Mouse (Mus musculus) megakaryocyte, embryonic 14.5 days (primary cell): ENCODE measurements around the gene Nrip2. TPM values are rescaled to one million over a fixed set of nuclear protein-coding genes. Genes with fewer than 3 reads are reported as not detected.

Source experiments
- H3K27me3 ChIP-seq: replicated peaks from 2 replicates; pipeline ENCODE3; 2012; ENCODE audit warnings: inconsistent platforms
- H3K36me3 ChIP-seq: replicated peaks from 2 replicates; pipeline ENCODE3; 2012; ENCODE audit warnings: low read length, inconsistent platforms, mixed read lengths
- H3K4me1 ChIP-seq: 2 replicates; pipeline ENCODE4 v1.6.1; 2012; ENCODE audit warnings: inconsistent platforms
- H3K4me3 ChIP-seq: replicated peaks from 2 replicates; pipeline ENCODE3; 2012; ENCODE audit warnings: moderate library complexity, mild to moderate bottlenecking, inconsistent platforms
- H3K9me3 ChIP-seq: 2 replicates; pipeline ENCODE4 v1.6.1; 2012; ENCODE audit warnings: inconsistent platforms
- FLI1 ChIP-seq: IDR thresholded peaks from 2 replicates; pipeline ENCODE4 v1.6.1; 2012; ENCODE audit warnings: low read length, inconsistent platforms, mixed read lengths
- GATA1 ChIP-seq: IDR thresholded peaks from 3 replicates; pipeline ENCODE4 v1.6.1; 2012; ENCODE audit warnings: mixed read lengths, low read length, inconsistent platforms, borderline replicate concordance
- polyA plus RNA-seq: library from polyadenylated mRNA; stranded (reverse); fragments of >175 nt; gene quantifications from 2 replicates; pipeline ENCODE4 v1.2.3, GENCODE M21; 2012; ENCODE audit warnings: low replicate concordance; ENCODE audit not compliant: insufficient read depth

Gene Nrip2
- polyA plus RNA-seq, 1 experiment: not detected

DNA sequence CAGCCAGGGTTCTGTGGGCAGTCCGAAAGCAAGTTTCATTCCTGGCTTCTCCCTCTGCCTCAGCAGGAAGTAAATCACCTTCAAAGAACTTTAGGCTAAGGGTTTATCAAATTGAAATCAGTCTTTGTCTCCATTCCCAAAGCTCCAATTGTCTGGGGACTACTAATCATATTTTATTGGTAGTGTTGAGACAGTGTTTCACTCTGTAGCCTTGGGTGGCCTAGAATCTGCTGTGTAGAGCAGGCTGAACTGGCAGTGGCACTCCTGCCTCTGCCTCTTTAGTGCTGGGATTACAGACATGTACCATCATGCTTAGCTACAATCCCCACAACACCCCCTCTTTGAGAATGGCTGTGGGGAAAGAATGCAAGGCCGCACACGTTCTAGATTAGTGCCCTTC is 22.4 kb downstream of the Nrip2 start:
- no peaks in the 10 kb centered on the region for H3K9me3 ChIP-seq
- peaks cover 36% of the 10 kb centered on the region for H3K4me1 ChIP-seq
- no peaks in the 10 kb centered on the region for H3K36me3 ChIP-seq
- TF ChIP-seq FLI1 (no peak), GATA1 (no peak)
- H3K27me3 ChIP-seq: no peaks in the 10 kb centered on the region
- peak overlapping the region; percentile 75 for H3K4me3 ChIP-seq

- no peaks in the 10 kb centered on the region for H3K27me3 ChIP-seq
- TF ChIP-seq GATA1: no peak
- no peak for TF ChIP-seq FLI1
- peak overlapping the region; percentile 98 for H3K4me3 ChIP-seq
- no peaks in the 10 kb centered on the region for H3K9me3 ChIP-seq
- H3K4me1 ChIP-seq: peaks cover 30% of the 10 kb centered on the region
- H3K36me3 ChIP-seq: peaks cover 18% of the 10 kb centered on the region
Observed at GRCm38 (mm10) chr6:128423496-128424268, 24.6 kb downstream of the Nrip2 start.

DNA sequence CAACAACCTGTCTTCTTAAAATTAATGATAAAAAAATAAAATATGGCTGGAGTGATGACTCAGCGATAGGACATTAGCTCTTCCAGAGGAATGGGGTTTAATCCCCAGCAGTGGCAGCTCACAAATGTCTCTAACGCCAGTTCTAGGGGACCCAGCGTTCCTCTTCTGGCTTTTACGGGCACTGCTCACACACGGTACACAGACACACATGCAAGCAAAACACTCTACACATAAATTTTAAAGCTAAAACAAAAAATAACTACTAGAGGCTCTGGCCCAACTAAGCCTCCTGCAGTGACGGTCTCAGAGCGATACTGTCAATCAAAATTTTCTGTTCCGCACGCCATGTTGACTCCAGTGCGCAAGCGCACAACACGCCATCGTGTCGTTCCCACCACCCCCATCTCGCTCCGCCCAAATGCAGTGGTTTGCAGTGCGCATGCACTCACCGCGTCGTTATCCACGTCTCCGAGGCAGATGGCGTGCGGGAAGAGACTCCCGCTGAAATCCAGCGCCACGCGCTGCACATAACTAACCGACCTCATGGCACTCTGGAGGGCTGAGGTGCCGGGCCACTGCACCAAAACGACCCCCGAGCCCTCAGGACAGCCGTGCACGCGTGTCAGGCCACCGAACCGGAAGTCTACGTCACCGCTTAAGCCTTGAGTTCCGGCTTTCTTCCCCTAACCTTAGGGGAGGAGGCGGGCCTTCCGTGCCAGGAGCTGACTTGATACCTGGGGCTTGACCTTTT is 25.3 kb downstream of the Nrip2 start, which contains the start of gene Itfg2:
TSS of gene Itfg2 (minus strand) at position 663 of the 751 bp plus-strand sequence.
- peaks cover 25% of the 10 kb centered on the region for H3K36me3 ChIP-seq
- 0 out of 2 replicates have a peak, but pooled peaks have one; percentile 35 for TF ChIP-seq FLI1
- no peak for TF ChIP-seq GATA1
- H3K4me1 ChIP-seq: peaks cover 30% of the 10 kb centered on the region
- peak within 1 kb of the TSS; percentile 98 for H3K4me3 ChIP-seq
- H3K27me3 ChIP-seq: no peaks in the 10 kb centered on the region
- no peaks in the 10 kb centered on the region for H3K9me3 ChIP-seq

- peaks cover 30% of the 10 kb centered on the region for H3K36me3 ChIP-seq
- peak overlapping the region; percentile 98 for H3K4me3 ChIP-seq
- no peaks in the 10 kb centered on the region for H3K27me3 ChIP-seq
- no peaks in the 10 kb centered on the region for H3K9me3 ChIP-seq
- H3K4me1 ChIP-seq: peaks cover 31% of the 10 kb centered on the region
- TF ChIP-seq FLI1 (no peak), GATA1 (no peak)
Observed at GRCm38 (mm10) chr6:128425046-128425445, 25.9 kb downstream of the Nrip2 start.

- Histone ChIP-seq H3K4me1 (peaks cover 12% of the 10 kb centered on the region), H3K4me3 (no peak overlapping the region), H3K9me3 (no peaks in the 10 kb centered on the region), H3K27me3 (no peaks in the 10 kb centered on the region), H3K36me3 (peaks cover 54% of the 10 kb centered on the region)
- TF ChIP-seq FLI1 (no peak), GATA1 (no peak)
Observed at GRCm38 (mm10) chr6:128427571-128427970, 28.5 kb downstream of the Nrip2 start.

DNA sequence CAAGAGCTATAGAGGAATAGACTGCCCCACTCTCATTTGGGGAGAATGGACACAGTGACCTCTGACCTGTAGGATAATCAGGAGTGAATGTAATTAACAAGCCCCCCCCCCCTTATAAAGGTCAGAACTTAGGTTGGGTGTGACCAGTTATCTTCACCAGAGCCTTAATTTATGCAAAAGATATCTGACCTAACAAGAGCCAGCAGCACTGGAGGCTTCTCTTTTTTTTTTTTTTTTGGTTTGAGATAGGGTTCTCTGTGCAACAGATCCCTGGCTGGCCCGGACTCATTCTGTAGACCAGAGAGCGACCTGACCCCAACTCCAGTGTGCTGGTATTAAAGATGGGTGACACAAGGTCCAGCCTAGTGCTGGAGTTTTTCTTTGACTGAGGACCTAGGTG is 30.2 kb downstream of the Nrip2 start:
- Histone ChIP-seq H3K27me3 (no peaks in the 10 kb centered on the region), H3K9me3 (no peaks in the 10 kb centered on the region), H3K4me1 (peaks cover 7% of the 10 kb centered on the region), H3K36me3 (peaks cover 71% of the 10 kb centered on the region), H3K4me3 (no peak overlapping the region)
- TF ChIP-seq GATA1 (no peak), FLI1 (no peak)

- Histone ChIP-seq H3K4me3 (no peak overlapping the region), H3K9me3 (no peaks in the 10 kb centered on the region), H3K36me3 (peaks cover 77% of the 10 kb centered on the region), H3K4me1 (peaks cover 6% of the 10 kb centered on the region), H3K27me3 (no peaks in the 10 kb centered on the region)
- TF ChIP-seq GATA1: no peak
- TF ChIP-seq FLI1: no peak
Observed at GRCm38 (mm10) chr6:128429826-128430225, 30.7 kb downstream of the Nrip2 start.

DNA sequence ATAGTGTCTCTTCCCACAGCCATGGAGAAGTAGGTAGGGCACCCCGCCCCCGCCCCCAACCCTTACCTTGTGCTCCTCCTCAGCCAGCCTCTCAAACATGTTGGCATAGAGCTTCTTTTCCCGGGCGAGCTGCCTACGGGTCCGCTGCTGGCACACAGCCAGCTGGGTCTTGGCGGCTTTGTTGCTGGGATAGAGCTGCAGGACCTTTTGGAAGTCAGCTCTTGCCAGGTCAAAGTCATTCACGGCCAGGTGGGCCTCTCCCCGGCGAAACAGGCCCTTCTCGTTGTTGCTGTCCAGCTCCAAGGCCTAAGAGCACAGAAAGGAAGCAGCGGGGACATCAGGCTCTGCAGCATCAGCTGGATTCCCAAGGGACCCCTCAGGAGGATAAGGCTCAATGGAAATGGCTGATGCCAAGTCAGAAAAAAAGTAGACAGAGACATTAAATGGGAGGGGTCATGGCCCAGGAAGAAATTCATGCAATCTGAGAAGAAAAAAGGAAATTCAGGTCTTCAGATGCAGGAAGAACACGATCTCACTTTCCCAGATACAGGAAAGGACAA is 33.3 kb downstream of the Nrip2 start:
- H3K36me3 ChIP-seq: peaks cover 91% of the 10 kb centered on the region
- H3K9me3 ChIP-seq: no peaks in the 10 kb centered on the region
- no peak for TF ChIP-seq GATA1
- TF ChIP-seq FLI1: no peak
- peaks cover 27% of the 10 kb centered on the region for H3K4me1 ChIP-seq
- no peaks in the 10 kb centered on the region for H3K27me3 ChIP-seq
- no peak overlapping the region for H3K4me3 ChIP-seq

DNA sequence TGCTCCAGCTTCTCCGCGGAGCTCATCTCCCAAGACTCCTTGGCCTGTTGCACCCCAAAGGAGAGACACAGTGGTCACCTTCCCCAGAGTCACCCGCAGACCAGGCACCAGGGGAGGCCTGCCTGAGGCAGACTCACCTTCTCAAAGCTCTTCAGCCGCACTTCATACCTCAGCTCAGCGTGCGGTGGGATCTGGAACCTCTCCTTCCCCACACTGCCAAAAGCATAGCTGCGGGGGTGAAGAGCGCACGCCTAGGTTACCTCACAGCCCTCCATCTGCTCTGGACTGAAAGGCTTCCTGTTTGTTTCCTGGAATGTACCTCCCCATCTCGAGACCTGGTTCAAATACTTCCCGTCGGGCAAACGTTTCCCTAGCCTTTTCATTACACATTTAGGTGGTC is 34.5 kb downstream of the Nrip2 start:
- no peak overlapping the region for H3K4me3 ChIP-seq
- TF ChIP-seq FLI1 (no peak), GATA1 (no peak)
- H3K4me1 ChIP-seq: peaks cover 29% of the 10 kb centered on the region
- no peaks in the 10 kb centered on the region for H3K9me3 ChIP-seq
- H3K36me3 ChIP-seq: peaks cover 80% of the 10 kb centered on the region
- no peaks in the 10 kb centered on the region for H3K27me3 ChIP-seq
